Mouse (Mus musculus): Measurements from ENCODE around the gene Slc25a11. TPM values are rescaled to one million over a fixed set of nuclear protein-coding genes. Genes with fewer than 3 reads are reported as not detected.
A peak's percentile ranks its signal among the peaks of the same experiment; 100 is the strongest.

Gene Slc25a11
- polyA plus RNA-seq, 1 experiment: 143 TPM

DNA sequence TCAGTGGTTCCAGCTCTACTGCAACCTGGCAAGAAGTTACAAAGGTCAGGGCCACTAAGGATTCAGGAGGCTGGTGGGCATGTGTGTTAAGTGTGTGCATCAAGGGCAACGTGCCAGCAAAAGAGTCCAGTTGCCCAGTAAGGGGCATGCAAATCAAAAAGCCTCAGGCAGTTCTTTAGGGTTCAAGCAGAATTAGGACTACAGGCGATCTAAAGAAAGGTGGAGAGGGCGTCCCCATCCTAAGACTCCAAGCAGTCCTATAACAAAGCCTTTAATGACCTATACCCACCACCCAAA is 1.1 kb downstream of the Slc25a11 start:
- no peak for TF ChIP-seq CTCF (IDR thresholded peaks at IDR 0.05; ENCODE audit: extremely low read depth, insufficient read depth, low read length)
- no peak for TF ChIP-seq POLR2A (IDR thresholded peaks at IDR 0.05; ENCODE audit: extremely low read depth, insufficient read depth, low read length)
- Histone ChIP-seq H3K4me3 (ENCODE audit: insufficient read depth, low read length) (peak overlapping the region; percentile 74), H3K27ac (ENCODE audit: insufficient read depth, low read length) (peak overlapping the region; percentile 94; the same call in 1 of the 2 replicates), H3K4me1 (ENCODE audit: control insufficient read depth, insufficient read depth, low read length) (peaks cover 5% of the 10 kb centered on the region)

GRCm38 (mm10) chr11:70645461-70646258 is 1.6 kb downstream of the Slc25a11 start:
- peak overlapping the region; percentile 74 for H3K4me3 ChIP-seq (ENCODE audit: insufficient read depth, low read length)
- peaks cover 5% of the 10 kb centered on the region for H3K4me1 ChIP-seq (ENCODE audit: control insufficient read depth, insufficient read depth, low read length)
- no peak overlapping the region for H3K27ac ChIP-seq (ENCODE audit: insufficient read depth, low read length)
- TF ChIP-seq POLR2A (IDR thresholded peaks at IDR 0.05; ENCODE audit: extremely low read depth, insufficient read depth, low read length) (no peak), CTCF (IDR thresholded peaks at IDR 0.05; ENCODE audit: extremely low read depth, insufficient read depth, low read length) (no peak)

DNA sequence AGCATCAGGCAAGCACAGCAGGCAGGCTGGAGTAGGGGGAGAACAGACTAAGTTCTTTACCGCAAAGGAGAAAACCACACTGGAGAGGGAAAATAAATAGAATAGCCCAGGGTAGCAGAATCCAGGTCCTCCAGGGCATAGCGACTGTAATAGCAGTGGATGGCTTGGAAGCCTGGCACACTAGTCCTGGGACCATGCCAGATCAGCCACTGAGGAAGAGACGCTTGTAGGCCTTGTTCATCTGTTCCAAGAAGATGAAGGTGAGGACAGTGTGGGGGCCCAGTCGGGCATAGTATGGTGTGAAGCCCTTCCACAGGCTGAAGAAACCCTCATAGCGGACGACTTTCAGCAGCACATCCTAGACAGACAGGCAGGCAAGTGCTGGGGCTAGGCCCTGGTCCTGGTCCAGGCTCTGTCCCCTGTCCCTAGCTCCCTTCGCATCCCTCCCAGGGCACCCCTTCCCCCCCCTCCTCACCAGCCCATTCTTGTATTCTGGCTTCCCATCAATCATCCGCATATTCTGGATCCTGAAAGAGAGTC is 2.6 kb downstream of the Slc25a11 start:
- Histone ChIP-seq H3K4me1 (ENCODE audit: control insufficient read depth, insufficient read depth, low read length) (peaks cover 5% of the 10 kb centered on the region), H3K4me3 (ENCODE audit: insufficient read depth, low read length) (no peak overlapping the region), H3K27ac (ENCODE audit: insufficient read depth, low read length) (no peak overlapping the region)
- no peak for TF ChIP-seq CTCF (IDR thresholded peaks at IDR 0.05; ENCODE audit: extremely low read depth, insufficient read depth, low read length)

DNA sequence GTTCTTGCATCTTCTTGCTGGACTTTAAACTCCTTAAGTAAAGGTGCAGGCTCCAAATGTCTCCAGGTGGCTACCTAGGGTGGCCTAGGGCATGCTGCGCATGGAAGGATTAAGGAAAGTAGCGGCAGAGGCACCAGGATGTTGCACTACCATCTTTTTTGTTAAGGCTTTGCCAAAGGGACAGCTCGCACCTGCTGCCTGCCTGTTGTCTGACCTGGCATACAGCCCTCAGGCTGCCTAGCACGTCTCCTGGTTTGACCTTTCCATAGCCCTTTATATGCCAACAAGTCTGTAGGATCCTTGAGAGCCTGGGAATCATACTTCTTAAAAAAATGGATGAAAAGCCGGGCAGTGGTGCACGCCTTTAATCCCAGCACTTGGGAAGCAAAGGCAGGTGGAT is 4.2 kb downstream of the Slc25a11 start:
- H3K27ac ChIP-seq (ENCODE audit: insufficient read depth, low read length): no peak overlapping the region
- TF ChIP-seq CTCF (IDR thresholded peaks at IDR 0.05; ENCODE audit: extremely low read depth, insufficient read depth, low read length) (no peak), POLR2A (IDR thresholded peaks at IDR 0.05; ENCODE audit: extremely low read depth, insufficient read depth, low read length) (no peak)
- no peak overlapping the region for H3K4me3 ChIP-seq (ENCODE audit: insufficient read depth, low read length)
- peaks cover 3% of the 10 kb centered on the region for H3K4me1 ChIP-seq (ENCODE audit: control insufficient read depth, insufficient read depth, low read length)

GRCm38 (mm10) chr11:70641241-70641640 is 6.0 kb downstream of the Slc25a11 start:
- TF ChIP-seq CTCF (IDR thresholded peaks at IDR 0.05; ENCODE audit: extremely low read depth, insufficient read depth, low read length) (no peak), POLR2A (IDR thresholded peaks at IDR 0.05; ENCODE audit: extremely low read depth, insufficient read depth, low read length) (no peak)
- H3K4me3 ChIP-seq (ENCODE audit: insufficient read depth, low read length): no peak overlapping the region
- no peak overlapping the region for H3K27ac ChIP-seq (ENCODE audit: insufficient read depth, low read length)
- H3K4me1 ChIP-seq (ENCODE audit: control insufficient read depth, insufficient read depth, low read length): peaks cover 3% of the 10 kb centered on the region

DNA sequence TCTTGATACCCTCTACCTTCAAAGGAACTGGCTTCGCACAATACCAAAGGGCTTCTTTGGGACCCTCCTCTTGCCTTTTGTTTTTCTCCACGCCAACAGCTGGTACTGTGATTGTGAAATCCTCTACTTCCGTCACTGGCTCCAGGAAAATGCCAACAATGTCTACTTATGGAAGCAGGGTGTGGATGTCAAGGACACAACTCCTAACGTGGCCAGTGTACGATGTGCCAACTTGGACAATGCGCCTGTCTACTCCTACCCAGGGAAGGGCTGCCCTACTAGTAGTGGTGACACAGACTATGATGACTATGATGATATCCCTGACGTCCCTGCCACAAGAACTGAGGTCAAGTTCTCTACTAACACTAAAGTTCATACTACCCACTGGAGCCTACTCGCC is 7.3 kb downstream of the Slc25a11 start:
- TF ChIP-seq CTCF (IDR thresholded peaks at IDR 0.05; ENCODE audit: extremely low read depth, insufficient read depth, low read length) (no peak), POLR2A (IDR thresholded peaks at IDR 0.05; ENCODE audit: extremely low read depth, insufficient read depth, low read length) (no peak)
- H3K4me1 ChIP-seq (ENCODE audit: control insufficient read depth, insufficient read depth, low read length): no peaks in the 10 kb centered on the region
- H3K4me3 ChIP-seq (ENCODE audit: insufficient read depth, low read length): no peak overlapping the region
- no peak overlapping the region for H3K27ac ChIP-seq (ENCODE audit: insufficient read depth, low read length)

- H3K4me1 ChIP-seq (ENCODE audit: control insufficient read depth, insufficient read depth, low read length): no peaks in the 10 kb centered on the region
- no peak within 1 kb of the TSS for H3K27ac ChIP-seq (ENCODE audit: insufficient read depth, low read length)
- H3K4me3 ChIP-seq (ENCODE audit: insufficient read depth, low read length): no peak within 1 kb of the TSS
- TF ChIP-seq CTCF (IDR thresholded peaks at IDR 0.05; ENCODE audit: extremely low read depth, insufficient read depth, low read length): no peak
- no peak for TF ChIP-seq POLR2A (IDR thresholded peaks at IDR 0.05; ENCODE audit: extremely low read depth, insufficient read depth, low read length)
These were observed 8.5 kb downstream of the Slc25a11 start, which contains the start of gene Gp1ba for GRCm38 (mm10) chr11:70638714-70639278. Gene Gp1ba (plus strand): TSS chr11:70639122.

DNA sequence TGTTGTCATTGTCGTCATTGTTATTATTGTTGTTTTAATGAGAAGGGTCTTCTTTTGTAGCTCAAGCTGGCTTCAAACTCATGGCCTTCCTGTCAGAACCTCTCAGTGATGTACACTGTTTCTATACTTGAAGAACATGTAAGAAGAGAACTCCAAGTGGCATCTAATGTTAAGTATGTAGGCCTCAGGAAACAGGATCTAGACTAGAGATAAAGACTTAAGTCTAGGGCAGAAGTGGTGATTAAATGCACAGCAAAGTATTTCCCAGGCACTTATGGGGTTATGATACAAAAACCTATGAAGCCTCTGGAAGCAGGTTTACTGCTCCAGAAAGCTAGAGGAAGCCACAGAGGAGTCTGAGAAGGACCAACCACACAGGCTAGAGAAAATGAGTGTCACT is 9.0 kb downstream of the Slc25a11 start:
- Histone ChIP-seq H3K4me3 (ENCODE audit: insufficient read depth, low read length) (no peak overlapping the region), H3K27ac (ENCODE audit: insufficient read depth, low read length) (no peak overlapping the region), H3K4me1 (ENCODE audit: control insufficient read depth, insufficient read depth, low read length) (no peaks in the 10 kb centered on the region)
- TF ChIP-seq POLR2A (IDR thresholded peaks at IDR 0.05; ENCODE audit: extremely low read depth, insufficient read depth, low read length) (no peak), CTCF (IDR thresholded peaks at IDR 0.05; ENCODE audit: extremely low read depth, insufficient read depth, low read length) (no peak)

- Histone ChIP-seq H3K4me3 (ENCODE audit: insufficient read depth, low read length) (no peak overlapping the region), H3K4me1 (ENCODE audit: control insufficient read depth, insufficient read depth, low read length) (no peaks in the 10 kb centered on the region), H3K27ac (ENCODE audit: insufficient read depth, low read length) (no peak overlapping the region)
- TF ChIP-seq CTCF (IDR thresholded peaks at IDR 0.05; ENCODE audit: extremely low read depth, insufficient read depth, low read length) (no peak), POLR2A (IDR thresholded peaks at IDR 0.05; ENCODE audit: extremely low read depth, insufficient read depth, low read length) (no peak)
These were observed 9.5 kb downstream of the Slc25a11 start for GRCm38 (mm10) chr11:70637764-70638163.

GRCm38 (mm10) chr11:70635601-70636000 is 11.7 kb downstream of the Slc25a11 start:
- no peak for TF ChIP-seq POLR2A (IDR thresholded peaks at IDR 0.05; ENCODE audit: extremely low read depth, insufficient read depth, low read length)
- no peak for TF ChIP-seq CTCF (IDR thresholded peaks at IDR 0.05; ENCODE audit: extremely low read depth, insufficient read depth, low read length)
- Histone ChIP-seq H3K4me1 (ENCODE audit: control insufficient read depth, insufficient read depth, low read length) (no peaks in the 10 kb centered on the region), H3K4me3 (ENCODE audit: insufficient read depth, low read length) (no peak overlapping the region), H3K27ac (ENCODE audit: insufficient read depth, low read length) (no peak overlapping the region)
